Mouse (Mus musculus) layer of hippocampus, adult 18-20 months (tissue): ENCODE measurements at regions not wholly inside any gene's neighbourhood (a gene's known extent, or its start where the extent isn't known, plus 50 kb on each side); places are given as distances from the start of the nearest gene placed in this dataset.
"Not testable (repeated sequence)": the region's sequence is repeated elsewhere in the genome, so short reads cannot be mapped to it uniquely, and the experiment has no call there.

Source experiments
- DNase-seq, 2 experiments: peaks; one replicate each; pipeline ENCODE4 v3.0.0; 2022; ENCODE audit warnings: low spot score in 2 of 2

GRCm38 (mm10) chr15:96829941-96830340 lies 130.4 kb upstream of the Slc38a2 start:
- no peak for DNase-seq

GRCm38 (mm10) chr15:96828681-96829080 lies 129.2 kb upstream of the Slc38a2 start:
- no peak for DNase-seq

GRCm38 (mm10) chr15:96827931-96828330 lies 128.4 kb upstream of the Slc38a2 start:
- no peak for DNase-seq

- DNase-seq: no peak
Measured at GRCm38 (mm10) chr15:96818435-96818834, 118.9 kb upstream of the Slc38a2 start.

- DNase-seq: no peak
Measured at GRCm38 (mm10) chr15:96817626-96818025, 118.1 kb upstream of the Slc38a2 start.

- no peak for DNase-seq
Measured at GRCm38 (mm10) chr15:96816997-96817570, 117.6 kb upstream of the Slc38a2 start.

GRCm38 (mm10) chr15:96813472-96813871 lies 113.9 kb upstream of the Slc38a2 start:
- no peak for DNase-seq

- DNase-seq: no peak
Measured at GRCm38 (mm10) chr15:96802729-96803053, 103.2 kb upstream of the Slc38a2 start.

- no peak for DNase-seq
Measured at GRCm38 (mm10) chr15:96802034-96802728, 102.7 kb upstream of the Slc38a2 start.

- DNase-seq: no peak
Measured at GRCm38 (mm10) chr15:96799228-96799627, 99.7 kb upstream of the Slc38a2 start.

GRCm38 (mm10) chr15:96797615-96798270 lies 98.2 kb upstream of the Slc38a2 start:
- no peak for DNase-seq

- DNase-seq: no peak
Measured at GRCm38 (mm10) chr15:96794177-96794719, 94.7 kb upstream of the Slc38a2 start.

GRCm38 (mm10) chr15:96793251-96793650 lies 93.7 kb upstream of the Slc38a2 start:
- no peak for DNase-seq

GRCm38 (mm10) chr15:96791306-96791705 lies 91.8 kb upstream of the Slc38a2 start:
- DNase-seq: no peak

- not testable (repeated sequence) for DNase-seq
Measured at GRCm38 (mm10) chr15:96787921-96788320, 88.4 kb upstream of the Slc38a2 start.

- DNase-seq: no peak
Measured at GRCm38 (mm10) chr15:96784578-96784977, 85.0 kb upstream of the Slc38a2 start.

- no peak for DNase-seq
Measured at GRCm38 (mm10) chr15:96781560-96781959, 82.0 kb upstream of the Slc38a2 start.

GRCm38 (mm10) chr15:96780606-96781005 lies 81.1 kb upstream of the Slc38a2 start:
- no peak for DNase-seq

GRCm38 (mm10) chr15:96779358-96779757 lies 79.8 kb upstream of the Slc38a2 start:
- DNase-seq: no peak

- no peak for DNase-seq
Measured at GRCm38 (mm10) chr15:96778321-96778926, 78.9 kb upstream of the Slc38a2 start.

- DNase-seq: no peak
Measured at GRCm38 (mm10) chr15:96776476-96777075, 77.0 kb upstream of the Slc38a2 start.

GRCm38 (mm10) chr15:96775129-96775528 lies 75.6 kb upstream of the Slc38a2 start:
- DNase-seq: no peak
